ENCODE assay signal across 9 mouse cellular contexts in the genomic region with DNA sequence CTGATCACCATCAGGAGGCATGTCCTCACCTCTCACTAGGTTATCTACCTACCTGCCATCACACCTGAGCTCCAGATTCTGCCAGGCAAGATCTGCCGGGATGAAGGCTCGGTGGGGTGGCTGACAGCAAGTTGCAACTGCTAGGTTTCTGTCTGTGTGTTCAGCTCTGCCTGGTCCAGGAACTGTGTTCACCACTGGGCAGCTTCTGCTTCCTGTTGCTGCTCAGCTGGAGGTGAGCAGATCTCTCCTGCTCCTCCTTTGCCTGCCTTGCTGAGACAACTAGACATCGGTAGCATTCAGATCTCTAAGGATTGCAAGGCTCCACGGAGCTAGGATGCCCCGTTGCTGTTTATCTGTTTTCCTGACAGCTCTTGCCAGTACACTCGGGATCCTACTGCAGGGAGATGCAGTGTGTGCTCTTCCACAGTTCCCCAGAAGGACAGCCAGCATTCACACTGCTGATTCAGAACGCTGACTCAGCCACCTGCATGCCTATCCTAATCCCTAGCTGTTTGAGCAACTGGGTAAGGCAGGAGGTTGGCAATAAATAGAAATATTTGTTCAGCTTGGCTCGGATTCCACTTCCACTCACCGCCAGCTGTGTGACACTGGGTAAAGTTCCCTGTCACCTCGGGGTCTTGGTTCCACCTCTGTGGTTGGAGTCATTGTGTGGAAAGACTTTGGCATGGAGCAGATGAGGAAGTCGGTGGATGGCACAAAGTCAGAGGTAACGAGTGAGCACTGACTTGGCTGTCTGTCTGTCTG. TPM values are rescaled to one million over a fixed set of nuclear protein-coding genes. Genes with fewer than 3 reads are reported as not detected.
DNase-seq lines count a peak whose midpoint lies in the region; ATAC-seq and TF ChIP-seq lines count a peak whose summit lies in the region.
"Had no signal": no experiment of that assay in that cellular context is flagged by ENCODE, and none has a peak within 500 bp of the region (broad histone marks: within the 10 kb centered on the region; RNA-seq: fewer than 3 reads in every experiment).

No protein-coding gene starts in this region.

- no peak for TF ChIP-seq POLR2A in liver, adult 2 months (IDR thresholded peaks at IDR 0.05; ENCODE audit: extremely low read depth, insufficient read depth, low read length)

- no peak overlapping the region for H3K27ac ChIP-seq in liver, adult 2 months (replicated peaks; ENCODE audit: insufficient read depth, low read depth, low read length)
- H3K27ac ChIP-seq: hindbrain, embryonic 15.5 days; macrophage had no signal

- H3K27me3 ChIP-seq in liver, adult 2 months (ENCODE audit: control insufficient read depth, insufficient read depth, low read length), result no peaks in the 10 kb centered on the region
- H3K27me3 ChIP-seq: hindbrain, embryonic 15.5 days had no signal

- peaks cover 6% of the 10 kb centered on the region for H3K4me1 ChIP-seq in liver, adult 2 months (ENCODE audit: control insufficient read depth, insufficient read depth, low read length)

- peak; percentile 71 for DNase-seq in liver, adult 2 months (ENCODE audit: extremely low read depth, low read depth, low spot score)
- DNase-seq in liver, result no peak
- peak; percentile 68 to 70 for DNase-seq in adrenal gland, postnatal 36 days
- no peak for DNase-seq in retina, embryonic 14.5 days (ENCODE audit: low spot score)
- DNase-seq in cerebellum, adult 11 months, result no peak

- H3K79me2 ChIP-seq in liver, adult 2 months (ENCODE audit: control insufficient read depth, insufficient read depth, low read length), result no peaks in the 10 kb centered on the region

- no peaks in the 10 kb centered on the region for H3K36me3 ChIP-seq in liver, adult 2 months (ENCODE audit: control insufficient read depth, insufficient read depth, low read length)
- H3K36me3 ChIP-seq: hindbrain, embryonic 15.5 days had no signal

- H3K4me3 ChIP-seq in liver, adult 2 months (ENCODE audit: insufficient read depth, low read depth, low read length), result no peak overlapping the region
- H3K4me3 ChIP-seq: hindbrain, embryonic 15.5 days had no signal

- peak; percentile 86 for ATAC-seq in granulocyte monocyte progenitor cell, adult 5-6 weeks (replicated peaks; ENCODE audit: poor library complexity, severe bottlenecking)
- ATAC-seq in neutrophil, adult 5-6 weeks (ENCODE audit: extremely low read depth, insufficient number of reproducible peaks, low FRiP score, poor library complexity, severe bottlenecking), result peak; percentile 58

- H3K9ac ChIP-seq in liver, adult 2 months (ENCODE audit: low read depth, low read length), result no peak overlapping the region
- H3K9ac ChIP-seq: hindbrain, embryonic 15.5 days had no signal

- no peak for TF ChIP-seq CTCF in liver, adult 2 months (IDR thresholded peaks at IDR 0.05; ENCODE audit: low read depth, low read length)

- 30% methylated on average over 12 of the region's 12 CpGs for WGBS in liver, adult 2 months

RNA-seq across cellular contexts. Expression of a gene that starts 29.3 kb away (rescaled TPM):
- total RNA-seq in liver, adult 2 months (2014; rRNA removed), result 1.6 and 1.9 TPM in 2 replicates
- 0.82 and 1.1 TPM in 2 replicates for polyA plus RNA-seq in liver, adult 2 months (2012; rRNA removed)
- total RNA-seq in adrenal gland, postnatal 36 days (2021), result 10 to 100 TPM; 15.5 to 21.1 TPM
- total RNA-seq in granulocyte monocyte progenitor cell, adult 5-6 weeks (2014; fragmentation: Nextera tagmentation), result 22.5 and 27.5 TPM in 2 replicates
- total RNA-seq in granulocyte monocyte progenitor cell, adult 5-6 weeks (2017), result 30.5 and 39.8 TPM in 2 replicates
- total RNA-seq in neutrophil, adult 5-6 weeks (2017), result 63.4 and 67.7 TPM in 2 replicates

Comparison
In these comparisons a context has a peak if more than half of its experiments do, and no peak if none do; other contexts are left out.
1. DNase-seq: peak in liver, adult 2 months (single experiment) and adrenal gland, postnatal 36 days (2 of 2); none in liver (single experiment), retina, embryonic 14.5 days (single experiment) and cerebellum, adult 11 months (single experiment).